In genomic region chr3:116961354-116962142, GRCm38 (mm10) we compare ENCODE assay signal across 27 mouse cellular contexts. TPM values are rescaled to one million over a fixed set of nuclear protein-coding genes. Genes with fewer than 3 reads are reported as not detected.
A peak's percentile ranks its signal among the peaks of the same experiment; 100 is the strongest.
DNase-seq lines count a peak whose midpoint lies in the region; TF ChIP-seq lines count a peak whose summit lies in the region.
"Had no signal": no experiment of that assay in that cellular context is flagged by ENCODE, and none has a peak within 500 bp of the region (broad histone marks: within the 10 kb centered on the region; RNA-seq: fewer than 3 reads in every experiment).

No protein-coding gene starts in this region.

- H3K4me3 ChIP-seq in heart, adult 2 months = no peak overlapping the region
- peak overlapping the region; percentile 74 for H3K4me3 ChIP-seq in testis, adult 2 months (ENCODE audit: control insufficient read depth, low read depth, low read length)
- H3K4me3 ChIP-seq in brown adipose tissue, adult 24 weeks (ENCODE audit: insufficient read depth, low read depth, low read length) = 0 out of 2 replicates have a peak overlapping the region, but pooled peaks have one; percentile 8
- H3K4me3 ChIP-seq: embryonic facial prominence, embryonic 15.5 days; erythroblast, embryonic 14.5 days; forebrain, embryonic 10.5 days; heart, embryonic 12.5 days; hindbrain, embryonic 12.5 days had no signal

- intact Hi-C loops in heart, adult 2 months (cut with DNase I) = no loop called here
- intact Hi-C loops in heart, postnatal 14 days (cut with DNase I) = no loop called here

- 65% methylated on average over 15 of the region's 15 CpGs for WGBS in heart, adult 2 months

- H3K36me3 ChIP-seq in heart, adult 2 months (ENCODE audit: control insufficient read depth, insufficient read depth, low read length) = peaks cover 55% of the 10 kb centered on the region
- no peaks in the 10 kb centered on the region for H3K36me3 ChIP-seq in testis, adult 2 months (ENCODE audit: control insufficient read depth, insufficient read depth, low read length)
- H3K36me3 ChIP-seq: embryonic facial prominence, embryonic 15.5 days; forebrain, embryonic 10.5 days; G1E; heart, embryonic 12.5 days; hindbrain, embryonic 12.5 days had no signal

- H3K79me2 ChIP-seq in heart, adult 2 months (replicated peaks; ENCODE audit: control insufficient read depth, insufficient read depth, low read length) = peaks cover 4% of the 10 kb centered on the region

- no peak for DNase-seq in heart, adult 2 months
- DNase-seq in heart, postnatal 14 days = no peak
- DNase-seq in testis, postnatal 10 days (ENCODE audit: low spot score) = no peak
- DNase-seq in kidney, postnatal 14 days = no peak
- no peak for DNase-seq in spleen, adult 12 weeks (ENCODE audit: low spot score)
- DNase-seq: adrenal gland, adult 2 months; adrenal gland, postnatal 25 days; cerebellum, adult 11 months; cerebellum, adult 8-10 months; cerebellum, postnatal 14 days; heart, postnatal 4 days had no signal

- no peaks in the 10 kb centered on the region for H3K27me3 ChIP-seq in heart, adult 2 months (ENCODE audit: control insufficient read depth, insufficient read depth, low read length)
- no peaks in the 10 kb centered on the region for H3K27me3 ChIP-seq in testis, adult 2 months (ENCODE audit: control insufficient read depth, insufficient read depth, low read length)
- H3K27me3 ChIP-seq: embryonic facial prominence, embryonic 15.5 days; heart, embryonic 12.5 days; hindbrain, embryonic 12.5 days had no signal

- no peak for TF ChIP-seq CTCF in heart, adult 2 months (IDR thresholded peaks at IDR 0.05)
- no peak for TF ChIP-seq CTCF in testis, adult 2 months (IDR thresholded peaks at IDR 0.05; ENCODE audit: control insufficient read depth, insufficient read depth, insufficient replicate concordance, low read depth, low read length)

- H3K27ac ChIP-seq in heart, adult 2 months = peak overlapping the region; percentile 50
- H3K27ac ChIP-seq in testis, adult 2 months (ENCODE audit: control insufficient read depth, insufficient read depth, low read depth, low read length) = peak overlapping the region; percentile 83
- H3K27ac ChIP-seq in brown adipose tissue, adult 24 weeks (replicated peaks; ENCODE audit: low read depth, low read length) = peak overlapping the region; percentile 71
- H3K27ac ChIP-seq: embryonic facial prominence, embryonic 15.5 days; forebrain, embryonic 10.5 days; hindbrain, embryonic 12.5 days had no signal

- TF ChIP-seq POLR2A in heart, adult 2 months (IDR thresholded peaks at IDR 0.05; ENCODE audit: insufficient read depth, low read depth, low read length) = no peak
- TF ChIP-seq POLR2A in testis, adult 2 months (IDR thresholded peaks at IDR 0.05; ENCODE audit: control insufficient read depth, low read depth, low read length) = peak; percentile 69

- H3K9ac ChIP-seq in heart, adult 2 months (ENCODE audit: low read depth, low read length) = no peak overlapping the region
- H3K9ac ChIP-seq: embryonic facial prominence, embryonic 15.5 days; heart, embryonic 12.5 days; hindbrain, embryonic 12.5 days had no signal

- TF ChIP-seq EP300 in heart, adult 2 months (IDR thresholded peaks at IDR 0.05; ENCODE audit: insufficient read depth, low read depth, low read length) = no peak

- H3K4me1 ChIP-seq in heart, adult 2 months (ENCODE audit: control insufficient read depth, insufficient read depth, low read length) = peaks cover 14% of the 10 kb centered on the region
- H3K4me1 ChIP-seq in testis, adult 2 months (ENCODE audit: control insufficient read depth, insufficient read depth, low read length) = peaks cover 2% of the 10 kb centered on the region
- peaks cover 39% of the 10 kb centered on the region for H3K4me1 ChIP-seq in brown adipose tissue, adult 24 weeks (ENCODE audit: control insufficient read depth, insufficient read depth, insufficient read length, low read length)
- H3K4me1 ChIP-seq: heart, embryonic 12.5 days; hindbrain, embryonic 12.5 days had no signal

RNA-seq across cellular contexts. Expression of gene 4930455H04Rik, which starts 6.5 kb away (rescaled TPM):
- total RNA-seq in heart, adult 2 months (2021) = not detected
- 0.16 TPM in 1 of 2 replicates, not detected in the other for polyA plus RNA-seq in heart, adult 2 months (2012; rRNA removed)
- total RNA-seq in heart, postnatal 14 days (2021) = not detected
- polyA plus RNA-seq in testis, adult 2 months (2012; rRNA removed) = 0.41 and 0.54 TPM in 2 replicates
- not detected in 2 replicates for polyA plus RNA-seq in brown adipose tissue, adult 24 weeks (2012; ENCODE audit: insufficient read depth, insufficient read length, missing spikeins)
- total RNA-seq: adrenal gland, adult 2 months; adrenal gland, postnatal 25 days; common myeloid progenitor, adult 5-6 weeks; G1E; gastrocnemius, postnatal 4 days; heart, adult 8-10 months had no signal
- polyA plus RNA-seq: adrenal gland, adult 2 months; embryonic facial prominence, embryonic 11.5 days; embryonic facial prominence, embryonic 15.5 days; erythroblast, embryonic 14.5 days; forebrain, embryonic 10.5 days; forebrain, embryonic 14.5 days; G1E; heart, embryonic 12.5 days; hindbrain, embryonic 12.5 days; hindbrain, embryonic 16.5 days; inflammation-experienced regulatory T-cells, adult 6 months; intestine, postnatal 0 days had no signal

RNA-seq across cellular contexts. Expression of gene Palmd, which starts 7.2 kb away (rescaled TPM):
- 10 to 100 TPM; 55.2 to 55.6 TPM for total RNA-seq in heart, adult 2 months (2021)
- polyA plus RNA-seq in heart, adult 2 months (2012; rRNA removed) = 13.7 and 21.2 TPM in 2 replicates
- 10 to 100 TPM; 64.2 to 75.2 TPM for total RNA-seq in heart, postnatal 14 days (2021)
- polyA plus RNA-seq in testis, adult 2 months (2012; rRNA removed) = 0.26 and 0.36 TPM in 2 replicates
- 132 and 150 TPM in 2 replicates for polyA plus RNA-seq in brown adipose tissue, adult 24 weeks (2012; ENCODE audit: insufficient read depth, insufficient read length, missing spikeins)
- total RNA-seq: common myeloid progenitor, adult 5-6 weeks had no signal
- polyA plus RNA-seq: erythroblast, embryonic 14.5 days; G1E; inflammation-experienced regulatory T-cells, adult 6 months had no signal

Comparison
In these comparisons a context has a peak if more than half of its experiments do, and no peak if none do; other contexts are left out.
1. RNA of gene Palmd, which starts 7.2 kb away (polyA plus RNA-seq): 132 to 150 TPM in brown adipose tissue, adult 24 weeks and 13.7 to 21.2 TPM in heart, adult 2 months; 0.26 to 0.36 TPM in testis, adult 2 months; every median in the first group is over 10 times any median in the second.
2. Peak in every context shown above with its lines, with median percentiles within 50 percentile points of each other: H3K27ac ChIP-seq.